Mouse (Mus musculus) C2C12 (cell line): ENCODE measurements around the gene Myo3b.

ENCODE experiments used
- CTCF ChIP-seq: IDR thresholded peaks from one replicate; pipeline ENCODE4 v1.5.1; 2011; ENCODE audit not compliant: control insufficient read depth, insufficient read depth, insufficient read length
- FOSL1 ChIP-seq: IDR thresholded peaks from one replicate; pipeline ENCODE4 v1.8.0; 2011; ENCODE audit warnings: mild to moderate bottlenecking, low read length; ENCODE audit not compliant: poor library complexity, insufficient read depth, severe bottlenecking
- MAX ChIP-seq: IDR thresholded peaks from one replicate; pipeline ENCODE4 v1.6.1; 2011; ENCODE audit warnings: mild to moderate bottlenecking, control low read depth
- MYOD1 ChIP-seq: IDR thresholded peaks from one replicate; pipeline ENCODE4 v1.6.1; 2011; ENCODE audit warnings: low read depth; ENCODE audit not compliant: control insufficient read depth, insufficient read length
- MYOG ChIP-seq: IDR thresholded peaks from one replicate; pipeline ENCODE4 v1.6.1; 2011; ENCODE audit not compliant: control insufficient read depth, insufficient read length; ENCODE audit errors: extremely low read depth
- USF1 ChIP-seq: IDR thresholded peaks from one replicate; pipeline ENCODE4 v1.6.1; 2011; ENCODE audit warnings: low read depth, mild to moderate bottlenecking, control low read depth, moderate library complexity

DNA sequence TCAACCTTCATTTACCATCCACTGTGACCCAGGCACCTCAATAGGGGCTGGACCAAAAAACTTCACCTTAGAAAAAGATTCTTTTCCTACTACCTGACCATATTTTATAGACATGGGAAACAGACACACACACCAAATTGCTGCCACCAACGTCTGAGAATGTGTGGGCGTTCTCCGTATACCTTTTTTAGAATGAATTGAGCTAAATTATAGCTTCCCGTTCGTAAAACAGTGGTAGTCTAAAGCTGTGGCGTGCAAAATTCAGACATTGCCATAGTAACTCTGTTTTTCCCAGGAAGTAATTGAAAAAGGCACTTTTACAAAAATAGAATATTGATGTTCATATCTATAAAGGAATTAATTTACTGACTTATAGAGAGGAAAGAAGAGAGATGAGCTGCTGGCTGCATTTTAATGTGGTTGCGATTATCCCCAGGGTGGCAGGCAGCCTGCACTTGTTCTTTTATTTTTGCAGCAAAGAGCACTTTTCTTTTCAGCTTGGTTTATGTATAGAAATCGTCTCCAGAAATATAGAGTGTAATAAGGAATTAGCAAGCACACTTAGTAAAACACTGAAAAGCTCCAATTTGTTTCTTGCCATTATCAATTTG, 116.4 kb downstream of the Myo3b start:
- TF ChIP-seq CTCF (no peak), MYOD1 (no peak), USF1 (no peak), MAX (no peak), MYOG (no peak), FOSL1 (no peak)
